Mouse (Mus musculus): ENCODE measurements around the gene Scn8a. TPM values are rescaled to one million over a fixed set of nuclear protein-coding genes. Genes with fewer than 3 reads are reported as not detected.

Gene Scn8a
- total RNA-seq, 2 experiments from 2014 or later, result 197 to 226 TPM

DNA sequence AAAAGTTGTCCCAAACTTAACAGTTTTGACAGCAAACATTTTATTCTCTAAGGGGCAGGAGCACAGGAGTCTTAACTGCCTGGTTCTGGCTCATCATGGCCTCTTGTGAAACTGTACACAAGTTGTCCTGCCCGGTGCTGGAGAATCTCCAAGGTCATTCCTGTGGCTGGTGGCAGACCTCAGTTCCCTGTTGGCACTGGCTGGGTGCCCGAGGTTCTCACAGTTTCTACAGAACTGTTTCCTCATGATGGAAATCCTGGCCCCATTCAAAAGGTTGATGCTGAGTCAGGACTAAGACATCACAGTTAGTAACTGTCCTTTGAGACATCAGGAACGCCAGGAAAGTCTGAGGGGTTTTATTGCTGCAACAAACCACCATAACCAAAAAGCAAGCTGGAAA lies 217.3 kb downstream of the Scn8a start:
- DNase-seq (ENCODE audit: low spot score in 2 of 2), result no peak

DNA sequence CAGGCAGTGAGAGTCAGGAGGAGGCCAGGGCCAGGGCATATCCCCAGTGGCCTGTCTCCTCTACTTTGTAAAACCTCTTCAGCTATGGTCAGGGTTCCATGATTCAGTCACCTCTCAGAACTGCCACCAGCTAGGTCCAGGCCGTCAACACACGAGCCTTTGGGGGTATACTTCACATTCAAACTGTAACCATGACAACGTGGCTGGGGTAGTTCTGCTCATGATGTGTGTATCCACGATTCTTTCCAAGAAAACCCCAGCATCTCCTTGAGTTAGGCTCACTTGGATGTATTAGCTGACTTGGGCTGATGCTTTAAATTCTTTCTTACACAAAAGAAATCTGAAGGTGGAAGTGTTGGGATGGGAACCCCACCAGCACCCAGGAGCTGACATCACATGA lies 218.6 kb downstream of the Scn8a start:
- DNase-seq (ENCODE audit: low spot score in 2 of 2), result no peak

DNA sequence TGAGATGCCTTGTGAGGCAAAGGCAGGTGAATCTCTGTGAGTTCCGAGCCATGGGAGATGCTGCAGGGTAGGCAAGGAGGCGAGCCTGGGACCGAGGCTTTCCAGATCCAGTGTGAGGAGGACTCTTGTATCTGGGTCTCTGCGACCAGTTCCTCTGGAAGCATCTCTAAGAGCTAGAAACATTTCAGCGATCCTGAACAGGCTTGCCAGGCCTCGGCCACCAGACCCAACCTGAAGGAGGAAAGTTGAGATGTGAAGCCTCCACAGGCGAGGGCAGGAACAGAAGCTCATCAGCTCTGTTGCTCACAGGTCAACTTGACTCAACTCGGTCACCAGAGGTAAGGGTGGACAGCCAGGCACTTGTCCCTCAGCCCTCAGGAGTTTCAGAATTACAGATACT lies 221.9 kb downstream of the Scn8a start:
- DNase-seq (ENCODE audit: low spot score in 2 of 2), result no peak

DNA sequence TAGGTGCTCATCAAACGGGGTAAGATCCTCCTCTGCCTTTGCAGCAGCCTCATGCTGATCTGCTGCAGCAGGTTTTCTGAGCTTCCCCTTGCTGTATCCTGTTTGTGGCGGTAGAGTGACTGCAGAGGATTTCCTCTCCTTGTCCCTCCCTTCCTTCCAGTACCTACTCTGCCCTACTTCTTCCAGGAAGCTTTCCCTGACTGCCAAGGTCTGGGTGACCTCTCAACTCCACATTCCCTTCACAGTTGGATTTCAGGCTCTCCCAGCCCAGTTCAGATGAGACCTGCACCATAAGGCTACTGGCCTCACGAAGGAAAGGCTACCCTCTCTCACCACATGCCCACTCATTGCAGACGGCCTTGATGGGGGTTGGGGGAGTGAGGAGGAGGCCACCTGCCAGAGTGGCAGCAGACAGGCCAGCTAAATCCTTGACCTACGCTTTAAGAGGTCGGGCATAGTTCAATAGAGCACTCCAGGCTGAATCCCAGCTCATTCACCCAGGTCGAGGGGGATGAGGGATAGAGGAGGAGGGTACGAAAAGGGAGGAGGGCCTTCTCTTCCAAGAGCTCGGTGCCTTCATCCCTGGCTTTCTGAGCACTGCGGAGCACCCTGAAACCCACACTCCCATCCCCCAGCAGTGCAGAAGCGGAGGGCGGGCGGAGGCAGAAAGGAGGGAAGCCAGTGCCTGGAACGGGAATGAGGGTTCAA lies 222.6 kb downstream of the Scn8a start:
- DNase-seq (ENCODE audit: low spot score in 2 of 2), result no peak

DNA sequence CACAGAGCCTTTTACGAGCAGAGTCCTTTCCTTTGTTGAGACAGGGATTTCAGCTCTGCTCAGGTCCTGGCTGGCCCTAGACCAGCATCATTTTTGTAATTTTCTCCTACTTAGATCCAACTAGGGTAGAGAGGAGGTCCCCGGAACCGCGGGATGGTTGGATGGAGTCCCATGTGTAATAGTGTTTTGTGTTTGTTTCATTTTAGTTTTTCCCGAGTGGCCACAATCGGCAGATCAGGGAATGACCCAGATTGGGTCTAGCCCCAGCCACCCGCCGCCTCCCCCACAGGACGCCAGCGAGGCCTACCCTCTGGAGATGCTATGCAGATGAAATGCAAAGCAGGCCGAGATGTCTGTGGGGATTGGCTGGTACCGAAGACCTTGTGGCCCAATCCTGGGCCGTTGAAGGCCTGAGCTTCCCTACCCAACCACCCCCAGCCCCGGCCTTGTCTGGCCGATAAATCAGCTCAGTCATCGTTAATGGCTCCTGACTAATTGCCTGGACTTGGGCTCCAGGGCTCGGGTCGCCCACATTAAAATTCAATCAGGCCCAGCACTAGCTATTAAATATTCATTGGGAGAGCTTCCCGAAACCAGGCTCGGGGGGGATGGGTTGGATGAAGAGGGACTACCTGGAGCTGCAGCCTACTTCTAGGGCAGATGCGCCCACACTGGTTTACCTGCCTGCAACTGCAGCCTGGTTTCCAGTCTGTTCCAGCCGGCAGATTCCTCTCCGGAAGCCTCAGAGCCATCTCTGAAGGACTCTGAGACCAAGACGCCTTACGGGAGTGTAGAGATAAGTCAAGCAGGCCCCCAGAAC lies 223.4 kb downstream of the Scn8a start:
- DNase-seq (ENCODE audit: low spot score in 2 of 2), result peak; percentile 25 to 39

DNA sequence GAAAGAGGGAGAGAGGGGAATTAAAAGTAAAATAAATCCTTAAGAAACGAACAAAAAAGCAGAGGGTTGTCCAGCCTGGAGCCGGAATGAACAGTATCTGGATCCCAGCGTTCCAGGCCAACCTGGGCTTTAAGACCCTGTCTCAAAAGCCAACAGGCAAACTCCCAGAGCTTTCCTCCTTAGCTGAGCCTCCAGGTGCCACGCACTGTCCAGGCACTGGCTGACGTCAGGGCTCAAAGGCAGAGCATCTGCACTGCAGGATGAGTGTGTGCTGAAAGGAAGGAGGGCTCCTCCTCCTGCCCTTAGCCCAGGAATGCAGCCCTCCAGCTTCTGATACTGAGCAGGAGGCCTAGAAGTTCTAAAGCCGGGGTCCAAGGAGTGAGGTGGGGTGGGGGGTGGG lies 224.3 kb downstream of the Scn8a start:
- DNase-seq (ENCODE audit: low spot score in 2 of 2), result no peak

DNA sequence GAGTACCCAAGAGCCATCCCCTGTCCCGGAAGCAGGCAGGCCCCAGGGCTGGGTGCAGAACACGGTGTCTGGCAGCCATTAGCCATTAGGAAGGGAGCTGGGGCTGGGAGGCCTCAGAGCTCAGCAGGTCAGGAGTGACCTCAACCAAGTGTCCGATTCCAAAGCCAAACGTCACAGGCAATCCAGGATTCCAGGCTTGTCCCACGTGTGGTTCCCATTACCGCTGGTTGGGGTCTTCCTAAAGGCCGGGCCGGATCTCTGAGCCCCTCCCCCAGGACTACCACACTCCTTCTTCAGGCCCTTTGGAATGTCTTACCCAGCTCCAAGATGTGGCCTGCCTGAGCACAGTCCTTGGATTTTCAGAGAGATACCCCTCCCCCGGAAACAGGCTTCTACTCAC lies 225.3 kb downstream of the Scn8a start:
- no peak for DNase-seq (ENCODE audit: low spot score in 2 of 2)

DNA sequence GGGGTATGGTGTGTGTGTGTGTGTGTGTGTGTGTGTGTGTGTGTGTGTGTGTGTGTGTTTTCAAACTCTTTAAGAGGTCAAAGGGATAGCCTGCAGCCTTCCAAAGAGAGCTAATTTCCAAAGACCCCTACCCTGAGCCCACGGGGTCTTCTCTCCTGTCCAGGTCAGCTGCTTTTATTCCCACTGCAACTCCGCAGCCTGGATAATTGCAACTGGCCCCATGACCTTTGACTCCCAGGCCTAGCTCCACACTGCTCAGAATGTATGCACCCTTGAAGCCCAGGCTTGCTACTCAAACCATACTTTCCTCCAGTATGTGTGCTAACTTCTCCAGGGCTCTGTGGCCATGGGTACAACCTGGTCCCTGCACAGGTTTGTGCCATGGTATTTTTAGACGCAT lies 225.7 kb downstream of the Scn8a start:
- no peak for DNase-seq (ENCODE audit: low spot score in 2 of 2)

Other genes starting within 250 kb of the Scn8a start
- gene Smagp, start 232.9 kb upstream of the Scn8a start, total RNA-seq (2021), result 1 to 10 TPM; 1.2 to 1.9 TPM
- 1 to 10 TPM; 5.2 to 5.4 TPM for gene Bin2, start 200.3 kb upstream of the Scn8a start, total RNA-seq (2021)
- 1 to 10 TPM; 2.7 TPM for gene Cela1, start 181.9 kb upstream of the Scn8a start, total RNA-seq (2021)
- 1 to 10 TPM; 5.7 to 6.7 TPM for gene Galnt6, start 140.5 kb upstream of the Scn8a start, total RNA-seq (2021)
- 10 to 100 TPM; 67.6 to 73.7 TPM for gene Slc4a8, start 108.1 kb upstream of the Scn8a start, total RNA-seq (2021)
- gene Gm47841, start 177.5 kb downstream of the Scn8a start, total RNA-seq (2021), result not detected
- 1 to 10 TPM; 1.3 to 1.4 TPM for gene Fignl2, start 208.7 kb downstream of the Scn8a start, total RNA-seq (2021)
- gene Ankrd33, start 245.9 kb downstream of the Scn8a start, total RNA-seq (2021), result not detected